Mouse (Mus musculus): ENCODE results near the gene Camta1.
A peak's percentile ranks its signal among the peaks of the same experiment; 100 is the strongest.

The Camta1 gene

DNA sequence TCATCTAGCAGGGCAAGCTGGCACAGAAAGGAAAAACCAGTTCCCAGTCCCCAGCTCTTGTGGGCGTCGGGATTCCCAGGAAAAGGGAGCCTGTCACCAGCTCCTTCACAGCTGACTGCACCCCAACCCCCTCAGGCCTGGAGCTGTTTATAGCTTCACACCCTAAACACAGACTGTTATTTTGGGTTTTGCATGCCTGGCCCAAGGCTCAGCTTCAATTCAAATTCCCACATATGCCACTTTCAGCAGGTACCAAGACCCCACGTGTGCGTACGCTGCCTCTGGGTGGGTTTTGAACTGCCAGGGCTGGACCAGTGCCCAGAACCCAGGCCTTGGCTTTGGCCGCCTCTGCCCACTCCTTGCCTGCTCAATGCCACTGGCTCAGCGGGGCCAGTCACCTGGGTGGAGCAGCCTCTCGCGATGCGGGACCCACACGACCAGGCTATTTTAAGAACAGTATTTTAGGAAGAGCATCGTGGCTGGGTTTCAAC is 195.2 kb downstream of the Camta1 start:
- DNase-seq: no peak

DNA sequence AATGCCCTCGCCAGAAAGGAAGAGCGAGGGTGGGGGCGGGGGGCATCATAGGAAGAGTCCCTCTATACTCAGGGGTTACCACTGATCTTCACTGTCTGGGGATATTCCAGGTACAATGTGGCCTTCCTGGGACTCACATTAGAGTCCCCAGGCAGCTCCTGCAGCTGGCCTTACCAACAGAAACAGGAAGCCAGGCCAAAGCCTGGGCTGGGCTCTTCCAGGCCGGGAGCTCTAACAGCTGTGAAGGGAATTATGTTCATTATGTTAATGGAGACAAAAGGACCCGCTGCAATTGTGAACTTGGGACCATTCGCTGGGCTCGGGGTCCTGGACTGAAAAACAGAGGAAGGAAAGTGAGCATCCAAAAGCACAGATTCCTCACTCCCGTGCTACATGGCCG is 200.2 kb downstream of the Camta1 start:
- no peak for DNase-seq

DNA sequence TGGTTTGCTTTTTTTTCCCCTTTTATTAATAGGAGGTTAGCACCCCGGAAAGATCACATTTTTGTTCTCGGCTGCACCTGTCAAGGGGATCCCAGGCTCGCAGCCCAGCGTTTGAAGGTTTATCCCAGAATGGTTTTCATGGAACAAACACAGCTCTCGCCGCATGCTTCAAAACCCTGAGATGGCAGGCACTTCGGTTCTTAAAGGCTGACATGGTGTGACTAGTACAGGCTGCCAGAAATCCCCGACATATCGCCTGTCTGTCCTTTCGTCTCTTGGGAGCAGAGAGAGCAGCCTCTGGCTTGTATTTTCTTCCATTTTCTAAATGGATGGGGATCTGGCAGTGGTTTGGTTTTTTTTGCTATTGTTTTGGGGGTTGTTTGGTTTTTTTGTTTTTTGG is 205.2 kb downstream of the Camta1 start:
- DNase-seq: no peak

DNA sequence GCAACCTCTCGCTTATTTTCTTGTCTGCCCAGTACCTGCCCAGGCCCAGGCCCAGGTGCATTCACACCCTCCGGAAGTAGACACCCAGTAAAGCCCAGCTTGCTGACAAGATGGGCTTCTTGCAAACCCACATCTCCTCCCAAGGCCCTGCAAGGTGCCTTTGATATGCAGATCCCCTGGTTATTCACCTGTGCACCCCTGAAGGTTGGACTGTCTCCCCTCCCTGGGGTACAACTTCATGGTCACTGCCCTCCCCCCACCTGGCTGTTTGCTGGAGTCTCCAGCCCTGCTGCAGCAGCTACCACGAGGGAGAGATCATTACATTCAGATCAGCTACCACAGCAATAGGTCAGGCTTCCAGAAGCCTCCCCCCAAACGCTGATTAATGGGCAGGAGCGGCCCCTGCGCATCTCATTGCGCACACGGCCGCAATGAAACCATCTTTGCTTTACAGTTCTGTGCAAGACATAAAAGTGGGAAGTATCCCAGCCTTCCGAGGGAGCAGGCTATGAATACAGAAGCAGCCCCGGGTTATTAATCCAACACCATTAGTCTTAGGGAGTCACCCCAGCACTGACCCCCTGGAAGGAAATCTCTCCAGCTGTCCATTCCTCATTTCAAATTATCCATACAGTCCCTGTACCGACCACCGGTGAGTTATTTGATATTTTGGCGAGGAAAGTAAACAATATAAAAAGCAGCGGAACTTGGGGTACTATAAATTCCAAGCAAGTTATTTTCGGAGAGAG is 205.9 kb downstream of the Camta1 start:
- DNase-seq: no peak

DNA sequence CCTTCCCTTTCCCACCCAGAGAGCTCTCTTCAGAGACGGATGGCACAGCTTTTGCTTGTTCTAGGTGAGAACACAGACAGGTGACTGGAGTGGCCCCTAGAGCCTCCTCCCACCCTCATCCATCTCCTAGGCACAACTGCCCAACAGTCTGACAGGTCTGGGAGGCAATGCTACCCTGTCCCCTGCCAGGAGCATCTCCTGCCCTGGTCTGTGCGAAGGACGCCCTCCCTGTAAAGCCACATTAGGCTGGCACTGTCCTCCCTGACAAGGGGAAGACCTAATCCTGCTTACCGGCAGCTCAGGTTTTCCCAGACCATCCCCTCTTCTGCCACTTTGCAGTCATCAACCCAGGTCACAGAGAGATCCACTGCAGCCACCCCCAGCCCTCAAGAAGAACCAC is 206.4 kb downstream of the Camta1 start:
- DNase-seq: no peak

DNA sequence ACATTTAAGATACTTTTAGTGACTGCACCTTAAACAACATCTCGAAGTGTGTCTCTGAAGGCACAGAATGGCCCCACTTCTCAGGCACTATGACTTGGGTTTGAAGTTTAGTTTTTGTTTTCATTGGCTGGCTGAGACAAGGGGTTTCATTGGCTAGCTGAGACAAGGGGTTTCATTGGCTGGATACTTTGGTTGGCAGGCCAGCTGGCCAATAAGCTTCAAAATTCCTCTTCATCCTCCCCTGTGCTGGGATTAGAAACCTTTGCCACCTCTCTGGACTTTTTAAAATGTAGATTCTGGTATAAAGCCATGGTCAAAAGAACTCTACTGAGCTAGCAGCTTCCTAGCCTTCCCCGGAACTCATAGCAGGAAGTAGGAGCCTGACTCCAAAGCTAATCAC is 219.3 kb downstream of the Camta1 start:
- no peak for DNase-seq

DNA sequence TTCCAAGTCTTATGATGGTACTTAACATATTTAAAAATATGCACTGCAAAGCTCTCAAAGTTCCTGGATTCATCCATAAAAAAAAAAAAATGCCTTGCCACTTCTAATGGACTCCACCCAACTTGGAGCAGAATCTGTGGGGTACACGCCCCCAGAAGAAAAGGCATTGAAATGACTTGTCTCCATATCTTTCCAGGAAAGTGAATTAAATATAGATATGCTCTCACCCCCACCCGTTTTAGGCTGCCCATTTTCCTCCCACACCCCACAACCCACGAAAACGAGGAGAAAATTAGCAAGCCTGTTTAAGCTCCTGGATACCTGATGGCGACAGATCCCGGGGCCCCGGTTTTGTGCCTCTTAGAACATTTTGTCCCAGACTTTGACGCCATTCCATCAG is 220.7 kb downstream of the Camta1 start:
- no peak for DNase-seq

DNA sequence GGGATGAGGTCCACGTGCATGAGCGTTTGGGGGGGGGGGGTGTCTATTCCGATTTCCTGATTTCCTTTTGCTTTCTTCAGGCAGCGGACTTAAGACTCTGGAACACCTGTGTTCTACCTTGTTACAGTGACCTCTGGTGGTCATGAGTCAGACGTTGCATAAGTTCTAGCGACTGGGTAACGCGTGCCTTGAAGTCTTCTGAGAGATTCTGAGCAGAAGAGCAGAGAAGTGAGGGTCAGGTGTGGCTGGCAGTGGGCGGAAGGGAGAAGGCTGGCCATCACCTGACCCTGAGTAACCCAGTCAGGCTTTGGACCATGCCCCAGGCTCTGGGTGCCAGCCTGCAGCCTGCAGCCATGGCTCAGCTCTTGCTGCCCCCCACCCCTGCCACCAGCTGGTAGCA is 222.7 kb downstream of the Camta1 start:
- peak in 1 of 2 experiments; percentile 5 for DNase-seq

DNA sequence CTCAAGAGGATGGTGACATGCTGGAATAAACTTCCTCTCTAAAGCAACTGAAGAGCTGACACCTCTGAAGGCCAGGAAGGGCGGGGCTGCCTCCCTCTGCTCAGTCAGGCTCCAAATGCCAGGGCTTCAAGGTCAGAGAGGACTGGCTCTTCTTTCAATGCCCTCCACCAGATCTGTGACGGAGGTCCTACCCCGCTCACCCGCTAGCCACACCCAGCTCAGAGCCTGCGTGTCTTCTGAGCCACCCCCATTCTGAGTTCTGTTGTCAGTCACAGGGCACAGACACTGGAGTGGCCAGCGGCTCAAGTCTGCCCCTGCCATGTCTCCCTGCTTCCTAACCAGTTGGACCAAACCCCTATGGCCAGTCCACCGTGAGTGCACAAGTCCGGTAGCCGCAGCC is 224.3 kb downstream of the Camta1 start:
- no peak for DNase-seq

DNA sequence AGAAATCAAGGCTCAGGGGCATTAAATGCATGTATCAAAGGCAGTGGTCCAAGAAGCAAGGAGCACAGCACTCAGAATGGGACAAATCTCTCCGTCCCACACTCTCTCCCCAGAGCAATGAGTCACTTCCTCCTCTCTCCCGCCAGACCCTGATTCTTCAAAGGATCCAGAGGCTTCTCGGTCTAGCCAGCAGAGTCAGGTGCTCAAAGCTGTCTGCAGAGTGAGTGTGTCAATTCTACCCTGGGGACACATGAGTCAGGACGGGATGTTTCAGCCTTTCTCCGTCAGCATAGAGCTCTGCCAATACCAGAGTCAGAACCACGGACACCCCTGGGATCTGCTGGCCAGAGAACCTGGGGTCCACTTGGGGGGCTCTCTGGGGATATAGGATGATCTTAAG is 226.9 kb downstream of the Camta1 start:
- DNase-seq: no peak

DNA sequence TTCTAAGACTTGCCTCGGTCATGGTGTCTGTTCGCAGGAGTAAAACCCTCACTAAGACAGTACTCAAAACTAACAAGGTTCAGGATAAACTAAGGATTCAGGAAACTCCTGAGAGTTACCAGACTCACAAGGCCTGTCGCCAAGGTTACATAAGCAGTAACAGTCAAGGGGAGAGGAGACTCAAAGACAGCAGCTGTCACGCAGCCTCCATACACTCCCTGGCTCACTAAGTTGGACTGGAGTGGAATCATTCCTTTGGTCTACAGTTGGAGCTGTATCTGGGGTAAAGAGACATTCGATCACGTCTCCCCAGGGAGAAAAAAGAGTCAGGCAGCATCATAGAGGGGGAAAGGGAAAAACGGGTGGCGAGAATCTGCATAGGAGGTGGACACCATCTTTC is 227.9 kb downstream of the Camta1 start:
- DNase-seq: no peak

DNA sequence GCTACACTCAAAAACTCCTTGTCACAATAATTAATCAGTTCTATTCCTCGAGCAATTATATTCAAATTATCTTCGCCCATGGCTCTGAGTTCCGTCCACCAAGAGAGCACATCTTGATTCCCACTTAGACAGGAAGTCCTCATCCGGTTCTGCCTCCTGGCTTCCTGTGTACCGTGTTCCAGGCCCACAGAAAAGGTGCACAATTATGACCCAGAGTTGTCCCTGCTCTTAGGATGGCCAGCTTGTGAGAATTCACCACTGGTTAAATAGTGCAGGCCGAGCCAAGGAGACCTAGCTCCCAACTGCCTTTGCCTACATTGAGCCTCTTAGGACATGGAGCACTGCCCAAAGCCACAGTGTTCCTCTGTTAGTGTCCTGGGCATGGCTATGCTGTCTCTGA is 229.4 kb downstream of the Camta1 start:
- DNase-seq: no peak

DNA sequence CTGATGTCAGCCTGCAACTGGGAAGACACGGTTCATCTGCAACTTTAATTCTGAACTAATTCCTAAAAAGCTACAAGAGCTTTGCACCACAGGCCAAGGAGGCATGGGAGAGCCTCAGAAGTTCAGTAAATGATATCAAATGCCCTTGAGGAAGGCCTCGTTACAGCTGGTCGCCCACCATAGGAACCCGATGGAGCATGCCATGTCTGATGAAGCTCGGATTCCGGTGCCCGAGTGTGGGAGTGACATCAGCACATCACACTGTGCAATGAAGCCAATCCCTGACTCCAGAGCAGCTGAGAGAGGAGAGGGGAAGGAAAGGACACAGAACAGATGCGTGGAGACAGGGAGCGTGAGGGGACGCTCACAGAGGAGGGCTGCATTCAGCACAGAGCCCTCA is 231.0 kb downstream of the Camta1 start:
- DNase-seq: no peak

DNA sequence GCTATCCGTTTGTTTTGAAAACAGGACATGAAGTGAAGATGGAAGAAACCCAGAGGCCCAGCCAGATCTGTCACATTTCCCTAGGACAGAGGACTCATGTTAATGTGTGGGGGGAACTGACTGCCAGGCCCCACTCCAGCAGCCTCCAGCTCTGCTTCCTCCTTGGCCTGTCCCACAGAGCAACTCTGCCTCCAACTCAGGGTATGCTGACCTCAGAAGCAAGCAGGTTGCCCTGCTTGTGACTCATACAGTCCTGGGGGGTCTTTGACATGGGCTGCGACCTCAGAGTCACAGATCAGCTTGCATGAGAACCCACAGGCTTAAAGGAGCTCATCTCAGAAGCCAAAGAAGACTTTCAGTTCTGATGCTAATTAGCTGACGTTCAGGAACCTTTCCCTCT is 231.4 kb downstream of the Camta1 start:
- DNase-seq: no peak

DNA sequence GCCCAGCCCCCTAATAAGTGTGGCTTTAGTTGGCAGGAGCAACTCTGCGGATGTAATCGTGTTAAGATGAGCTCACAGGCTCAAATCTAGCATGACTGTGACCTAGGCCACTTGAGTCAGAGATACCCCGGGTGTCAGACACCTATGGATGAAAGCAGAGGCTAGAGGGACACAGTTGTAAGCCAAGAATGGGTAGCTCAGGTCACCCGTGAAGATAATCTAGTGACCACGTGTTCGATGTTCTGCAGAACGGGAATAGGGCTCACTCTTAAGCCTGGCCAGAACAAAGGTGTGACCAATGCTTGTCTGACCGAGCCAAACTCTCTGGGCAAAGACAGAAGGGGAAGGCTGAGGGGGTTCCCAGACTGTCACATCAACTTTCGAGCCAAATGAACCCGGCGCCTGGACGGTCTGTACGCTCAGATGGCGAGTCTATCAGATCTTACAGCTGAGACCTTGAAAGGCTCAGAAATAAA is 242.1 kb downstream of the Camta1 start:
- DNase-seq: no peak

DNA sequence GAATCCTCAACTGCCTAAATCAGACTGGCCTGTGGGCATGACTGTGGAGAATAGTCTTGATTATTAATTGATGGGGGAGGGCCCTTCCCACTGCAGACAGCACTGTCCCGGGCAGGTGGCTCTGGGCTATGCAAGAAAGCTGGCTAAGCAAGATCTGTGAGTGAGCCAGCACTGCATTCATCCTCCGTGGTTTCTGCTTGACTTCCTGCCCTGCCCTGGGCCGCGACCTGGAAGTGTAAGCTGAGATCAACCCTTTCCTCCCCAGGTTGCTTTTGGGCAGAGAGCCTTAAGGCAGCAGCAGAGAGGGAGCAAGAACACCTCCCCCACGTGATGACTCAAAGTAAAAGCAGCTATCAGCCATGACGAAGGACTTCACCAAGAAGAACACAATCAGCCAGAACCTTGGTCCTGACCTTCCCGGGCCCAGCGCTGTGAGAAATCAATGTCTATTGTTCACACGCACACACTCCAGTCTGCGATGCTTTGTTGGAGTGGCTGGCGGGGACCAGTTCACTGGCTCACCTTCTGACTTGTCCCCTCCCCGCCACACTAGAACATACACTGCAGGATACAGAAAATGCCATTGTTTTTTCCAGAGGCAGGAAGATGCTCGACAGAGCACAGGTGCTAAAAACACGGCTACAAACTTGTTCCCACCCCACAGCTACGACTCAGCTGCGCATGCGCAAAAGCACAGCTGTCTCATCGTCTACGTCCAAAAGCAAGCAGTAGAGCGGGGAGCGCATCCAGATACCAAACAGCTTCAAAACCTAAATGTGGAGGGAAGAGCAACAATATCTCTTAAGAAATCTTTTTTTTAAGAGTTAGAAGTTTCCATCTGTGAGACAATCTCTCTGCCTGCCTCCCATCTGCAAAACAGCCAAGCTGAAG is 243.0 kb downstream of the Camta1 start:
- DNase-seq: no peak

DNA sequence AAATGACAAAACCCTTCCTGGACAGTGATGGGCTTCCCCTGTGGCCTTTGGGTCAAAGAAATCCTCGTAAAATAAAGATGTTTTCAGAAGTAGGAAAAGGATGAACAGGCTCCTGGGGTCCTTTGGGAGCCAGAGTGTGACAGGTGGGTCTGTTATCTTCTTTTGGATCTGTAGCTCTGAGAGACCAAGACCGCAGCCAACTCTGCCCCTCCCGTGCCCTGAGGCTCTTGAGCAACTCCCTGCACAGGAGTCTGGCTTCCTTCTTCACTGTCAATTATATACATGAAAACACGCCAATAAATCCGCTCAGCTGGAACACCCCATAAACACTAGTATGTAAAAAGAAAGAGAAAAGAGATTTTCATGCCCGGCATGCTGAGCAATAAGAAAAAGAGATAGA is 250.1 kb downstream of the Camta1 start:
- no peak for DNase-seq

DNA sequence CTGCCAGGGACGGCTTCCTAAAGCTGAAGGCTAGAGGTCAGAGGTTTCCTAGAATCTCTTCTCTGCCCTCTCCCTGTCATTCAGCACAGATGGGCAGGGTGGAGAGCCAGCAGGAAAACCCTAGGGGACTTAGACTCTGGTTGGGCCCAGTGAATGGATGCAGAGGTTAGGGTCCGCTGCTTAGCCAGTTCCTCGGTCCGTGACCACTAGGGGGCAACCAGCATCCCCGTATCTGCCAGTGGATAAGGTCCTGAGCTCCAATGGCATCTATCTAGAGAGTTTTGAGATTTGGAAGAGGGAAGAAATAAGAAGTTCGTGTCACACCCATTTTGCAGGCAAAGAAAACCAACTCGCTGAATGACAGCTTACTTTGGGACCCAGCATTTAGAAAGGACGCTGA is 251.4 kb downstream of the Camta1 start:
- DNase-seq: peak; percentile 33 to 44

DNA sequence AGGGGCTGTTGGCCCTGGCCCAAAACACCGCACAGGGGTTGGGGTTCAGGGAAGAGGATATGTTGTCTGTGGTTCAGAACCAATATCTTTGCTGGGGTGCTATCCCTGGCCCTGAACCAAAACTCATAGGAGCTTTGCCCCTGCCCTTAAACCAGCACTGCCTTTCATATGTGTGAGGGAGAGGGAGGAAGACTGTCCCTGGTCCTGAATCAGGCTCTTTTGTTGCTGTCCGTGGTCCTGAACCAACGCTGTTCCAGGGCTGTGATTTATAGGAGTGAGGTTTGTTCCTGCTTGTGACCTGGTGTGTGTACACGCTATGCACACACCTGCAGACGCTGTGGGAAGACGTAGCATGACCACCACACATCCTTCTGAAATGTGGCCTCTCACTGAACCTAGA is 256.8 kb downstream of the Camta1 start:
- peak; percentile 49 to 62 for DNase-seq

DNA sequence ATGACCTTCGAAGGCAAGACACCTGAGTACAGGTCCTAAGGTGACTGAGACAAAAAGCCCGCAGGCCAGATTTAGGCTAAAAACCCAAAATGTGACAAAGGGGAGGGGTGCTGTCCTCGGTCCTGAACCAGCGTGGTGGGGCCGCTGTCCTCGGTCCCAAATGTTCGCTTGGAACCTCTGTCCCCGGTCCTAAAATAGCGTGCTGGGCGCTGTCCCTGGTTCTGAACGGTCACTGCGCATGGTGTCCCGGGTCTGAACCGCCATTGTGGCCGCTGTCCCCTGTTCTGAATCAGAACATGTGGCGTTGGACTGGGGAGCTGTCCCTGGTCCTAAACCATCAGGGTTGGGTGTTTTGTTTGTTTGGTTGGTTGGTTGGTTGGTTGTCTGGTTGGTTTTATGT is 257.2 kb downstream of the Camta1 start:
- peak; percentile 86 to 87 for DNase-seq

DNA sequence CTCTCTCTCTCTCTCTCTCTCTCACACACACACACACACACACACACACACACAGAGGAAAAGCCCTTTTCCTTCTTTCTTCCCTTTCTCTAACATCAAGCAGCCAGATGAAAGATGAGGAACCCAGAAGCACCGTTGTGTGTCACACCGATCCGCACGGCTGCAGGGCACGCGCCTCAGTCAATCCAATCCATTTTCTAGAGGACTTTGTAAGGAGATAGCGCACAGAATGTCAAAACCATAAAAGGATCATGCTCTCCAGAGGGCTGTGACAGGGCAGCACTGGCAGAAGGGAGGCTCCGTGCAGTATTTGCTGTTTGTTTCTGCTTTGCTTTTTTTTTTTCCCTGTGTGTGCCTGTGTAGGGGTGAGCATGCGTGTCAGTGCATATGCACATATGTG is 258.1 kb downstream of the Camta1 start:
- no peak for DNase-seq

DNA sequence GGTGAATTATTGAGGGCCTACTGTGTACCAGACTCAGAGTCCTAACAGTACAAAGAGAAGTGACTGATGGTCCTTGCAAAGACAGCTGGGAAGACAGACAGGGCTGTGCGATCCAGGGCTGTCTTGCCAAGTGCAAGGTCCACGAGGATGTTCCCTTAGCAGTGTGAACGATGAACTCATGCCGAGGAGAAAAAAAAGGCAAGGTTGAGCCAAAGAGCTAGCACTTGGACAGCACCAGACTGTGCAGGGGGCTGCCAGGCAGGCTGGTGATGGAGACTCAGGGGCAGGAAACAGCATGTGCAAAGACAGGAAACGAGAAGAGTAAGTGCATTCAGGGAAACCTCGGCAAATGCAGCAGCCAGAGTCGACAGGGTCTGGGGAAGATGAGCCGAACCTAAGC is 266.6 kb downstream of the Camta1 start:
- DNase-seq: no peak

DNA sequence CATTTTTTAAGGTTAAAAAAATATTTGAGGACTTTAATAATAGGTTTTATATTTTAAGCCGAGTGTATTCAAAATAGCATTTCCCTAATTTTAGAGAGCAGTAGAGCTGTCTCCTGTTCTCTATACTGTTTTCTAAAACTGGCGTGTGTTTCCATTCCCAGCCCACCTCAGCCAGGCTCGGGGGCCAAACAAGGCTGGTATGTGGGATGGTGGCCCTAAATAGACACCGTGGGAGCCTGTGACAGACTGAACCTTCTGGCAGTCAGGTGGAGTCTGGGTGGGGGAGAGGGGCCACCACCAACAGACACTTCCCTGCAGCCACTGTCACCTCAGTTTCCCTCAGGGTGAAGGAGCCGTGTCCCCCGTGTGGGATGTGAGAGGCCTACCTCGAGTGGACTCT is 268.6 kb downstream of the Camta1 start:
- no peak for DNase-seq

DNA sequence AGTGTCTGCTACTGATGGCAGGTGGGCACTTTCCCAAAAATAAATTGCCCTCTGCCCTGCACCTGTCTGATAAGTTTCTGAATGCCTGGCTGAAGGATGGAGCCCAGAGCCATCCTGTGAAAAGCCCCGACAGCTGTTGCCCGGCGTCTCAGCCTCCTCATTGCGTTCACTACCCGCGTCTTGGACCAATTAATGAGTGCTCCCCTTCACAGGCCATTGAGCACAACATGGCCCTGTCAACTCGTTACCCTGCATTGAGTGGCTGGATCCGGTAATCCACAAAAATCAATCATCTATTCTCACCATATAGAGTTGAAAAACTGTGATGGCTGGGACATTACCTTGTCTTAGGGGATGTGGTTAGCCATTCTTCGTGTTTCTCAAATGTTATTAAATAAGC is 275.6 kb downstream of the Camta1 start:
- DNase-seq: no peak
